Mouse (Mus musculus): Measurements from ENCODE around the gene Kcna1.

The Kcna1 gene

GRCm38 (mm10) chr6:126646381-126646780, at the start of gene Kcna1:
Gene Kcna1 (minus strand): TSS chr6:126646384.
- DNase-seq (ENCODE audit: low spot score in 2 of 2) = no peak

DNA sequence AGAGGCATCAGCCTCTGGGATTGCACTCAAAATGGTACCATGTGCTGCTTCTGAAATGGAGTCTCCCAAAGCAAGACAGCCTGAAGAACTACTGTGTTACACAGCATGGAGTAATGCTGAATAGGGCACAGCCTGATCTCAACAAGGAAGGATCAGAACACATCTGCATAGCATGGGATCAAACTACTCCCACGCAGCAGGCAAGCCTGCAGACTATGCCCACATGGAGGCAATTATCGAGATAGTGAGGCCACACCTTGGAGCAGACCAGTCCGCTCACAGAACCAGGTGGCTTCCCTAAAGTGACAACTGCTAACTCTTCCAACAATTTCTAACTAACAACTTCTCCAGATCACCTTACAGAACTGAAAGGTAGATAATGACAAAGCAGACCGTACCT, 40.9 kb upstream of the Kcna1 start:
- no peak for DNase-seq (ENCODE audit: low spot score in 2 of 2)

- no peak for DNase-seq (ENCODE audit: low spot score in 2 of 2)
Observed at GRCm38 (mm10) chr6:126685135-126685534, 39.0 kb upstream of the Kcna1 start.

GRCm38 (mm10) chr6:126678961-126679360, 32.8 kb upstream of the Kcna1 start:
- no peak for DNase-seq (ENCODE audit: low spot score in 2 of 2)

- DNase-seq (ENCODE audit: low spot score in 2 of 2) = no peak
Observed at GRCm38 (mm10) chr6:126667001-126667400, 20.8 kb upstream of the Kcna1 start.

DNA sequence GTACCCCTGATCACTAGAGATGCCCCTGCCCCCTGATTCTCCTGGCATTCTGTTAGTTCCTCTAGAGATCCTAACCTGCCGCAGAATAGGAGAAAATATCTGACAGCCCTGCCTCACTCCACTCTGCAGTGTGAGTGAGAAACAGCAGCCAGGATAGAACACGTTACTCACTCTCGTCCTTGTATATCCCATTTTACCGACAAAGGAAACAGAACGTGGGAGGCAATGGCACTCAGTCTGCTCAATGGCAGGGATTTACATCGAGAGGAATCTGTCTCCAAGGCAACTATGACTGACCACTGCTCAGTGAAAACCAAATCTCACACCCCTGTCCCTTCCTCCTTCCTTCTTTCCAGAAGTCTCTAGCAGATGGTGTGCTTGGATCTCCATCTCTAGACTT, 19.9 kb upstream of the Kcna1 start:
- DNase-seq (ENCODE audit: low spot score in 2 of 2) = no peak

DNA sequence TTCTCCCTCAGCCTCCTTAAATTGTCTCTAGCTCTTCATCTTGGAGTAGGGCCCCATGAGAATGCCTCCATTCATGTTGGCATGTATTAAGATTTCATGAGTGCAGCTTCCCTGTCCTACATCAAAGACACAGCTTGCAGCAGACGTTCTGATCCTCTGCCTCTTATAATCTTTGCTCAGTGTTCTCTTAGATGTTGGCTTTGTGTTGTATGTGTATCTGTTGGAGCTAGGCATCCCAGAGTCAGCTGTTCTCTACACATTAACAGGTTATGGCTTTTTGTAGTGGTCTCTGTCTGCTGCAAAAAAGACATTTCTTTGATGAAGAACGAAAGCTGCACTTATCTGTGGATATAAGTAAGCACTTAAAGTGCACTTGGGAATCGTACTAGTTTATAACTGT, 18.4 kb upstream of the Kcna1 start:
- no peak for DNase-seq (ENCODE audit: low spot score in 2 of 2)

GRCm38 (mm10) chr6:126657646-126658394, 11.6 kb upstream of the Kcna1 start:
- DNase-seq (ENCODE audit: low spot score in 2 of 2) = no peak

- DNase-seq (ENCODE audit: low spot score in 2 of 2) = no peak
Observed at GRCm38 (mm10) chr6:126653561-126653960, 7.4 kb upstream of the Kcna1 start.

GRCm38 (mm10) chr6:126645644-126646358, 383 bp downstream of the Kcna1 start:
- DNase-seq (ENCODE audit: low spot score in 2 of 2) = no peak

GRCm38 (mm10) chr6:126645044-126645541, 1.1 kb downstream of the Kcna1 start:
- DNase-seq (ENCODE audit: low spot score in 2 of 2) = no peak

DNA sequence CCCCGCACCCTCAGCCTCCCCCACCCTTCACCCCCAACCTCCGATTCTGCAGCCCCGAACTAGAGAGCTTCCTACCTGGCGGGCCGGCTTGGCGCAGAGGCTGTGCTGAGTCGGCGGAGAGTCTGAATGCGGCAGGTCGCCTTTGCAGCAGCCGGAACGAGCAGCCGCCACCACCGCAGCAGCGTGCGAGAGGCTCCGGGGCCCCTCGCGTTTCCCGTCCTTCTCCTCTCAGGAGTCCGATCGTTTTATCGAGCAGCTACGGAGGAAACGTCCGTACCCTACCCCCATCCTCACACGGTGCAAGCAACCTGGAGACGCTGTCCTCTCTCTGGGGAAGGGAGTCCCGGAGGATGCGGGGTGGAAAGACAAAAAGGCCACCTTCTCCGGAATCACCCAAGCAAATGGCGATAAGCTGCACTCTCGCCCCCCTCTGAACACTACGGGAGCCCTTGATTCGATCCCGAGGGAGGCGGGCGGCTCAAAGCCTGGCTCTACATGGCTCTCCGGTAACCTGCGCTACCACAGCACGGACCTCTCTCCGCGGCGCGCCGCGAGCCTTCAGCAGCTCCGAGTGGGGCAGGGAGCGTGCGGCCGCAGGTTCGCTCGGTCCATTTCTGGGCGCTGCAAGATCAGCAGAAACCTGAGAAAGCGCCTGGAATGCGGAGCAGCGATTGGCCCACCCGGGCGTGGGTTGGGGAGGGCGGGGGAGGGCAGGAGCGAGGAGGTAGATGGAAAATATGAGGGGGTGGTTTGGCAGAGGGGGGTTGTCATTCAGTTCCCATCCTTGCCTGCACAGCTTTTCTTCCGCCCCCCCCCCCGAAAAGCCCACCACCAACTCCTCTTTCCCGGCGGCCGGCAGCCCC, 1.8 kb downstream of the Kcna1 start:
- no peak for DNase-seq (ENCODE audit: low spot score in 2 of 2)

DNA sequence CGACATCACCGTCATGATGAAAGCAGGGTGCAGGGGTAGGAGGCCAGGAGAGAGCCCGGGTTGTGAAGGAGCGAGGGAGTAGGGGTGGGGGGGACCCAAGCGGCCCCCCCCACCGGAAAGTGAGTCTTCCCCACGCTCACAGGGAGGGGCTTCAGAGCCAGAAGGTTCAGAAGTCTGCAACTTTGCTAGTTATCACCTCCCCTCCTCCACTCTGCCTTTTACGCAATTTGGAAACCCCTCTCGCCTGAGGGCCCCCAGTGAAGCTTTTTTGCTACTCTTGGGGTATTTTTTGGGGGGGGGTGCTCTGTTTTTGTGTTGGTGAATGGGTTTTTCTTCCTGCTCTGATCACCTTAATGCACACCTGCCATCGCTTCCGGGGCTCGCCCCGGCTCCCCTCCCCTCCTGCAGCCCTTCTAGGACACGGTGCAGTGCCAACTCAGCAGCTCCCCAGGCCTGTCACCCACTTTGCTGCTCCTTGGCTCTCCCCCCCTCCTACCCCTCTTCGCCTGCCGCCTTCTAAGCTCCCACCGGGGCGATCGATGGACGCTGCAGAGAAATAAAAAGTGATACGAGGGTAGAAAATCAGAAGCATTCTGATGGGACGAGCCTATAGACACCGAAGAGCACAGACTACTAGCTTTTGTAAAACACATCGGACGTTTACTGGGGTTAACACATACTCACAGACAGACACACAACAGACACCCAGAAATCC, 2.7 kb downstream of the Kcna1 start:
- no peak for DNase-seq (ENCODE audit: low spot score in 2 of 2)

DNA sequence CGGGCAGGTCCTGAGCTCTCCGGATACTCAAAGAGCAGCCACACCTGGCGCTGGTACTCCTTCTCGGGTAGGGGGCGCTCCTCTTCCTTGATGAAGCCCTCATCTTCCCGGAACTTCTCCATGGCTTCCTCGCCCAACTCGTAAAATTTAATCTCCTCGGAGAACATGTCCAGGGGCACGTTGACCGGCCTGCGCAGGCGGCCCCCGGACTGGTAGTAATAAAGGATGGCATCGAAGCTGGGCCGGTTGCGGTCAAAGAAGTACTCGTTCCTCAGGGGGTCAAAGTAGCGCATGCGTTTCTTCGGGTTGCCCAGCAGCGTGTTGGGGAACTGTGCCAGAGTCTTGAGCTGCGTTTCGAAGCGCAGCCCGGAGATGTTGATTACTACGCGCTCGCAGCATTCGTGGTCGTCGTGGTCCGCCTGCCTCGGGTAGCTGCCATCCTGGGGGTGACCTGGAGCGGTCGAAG, 3.3 kb downstream of the Kcna1 start:
- no peak for DNase-seq (ENCODE audit: low spot score in 2 of 2)

GRCm38 (mm10) chr6:126628451-126628850, 17.7 kb downstream of the Kcna1 start:
- no peak for DNase-seq (ENCODE audit: low spot score in 2 of 2)

- no peak for DNase-seq (ENCODE audit: low spot score in 2 of 2)
Observed at GRCm38 (mm10) chr6:126618455-126618854, 27.7 kb downstream of the Kcna1 start.

- no peak for DNase-seq (ENCODE audit: low spot score in 2 of 2)
Observed at GRCm38 (mm10) chr6:126610746-126611145, 35.4 kb downstream of the Kcna1 start.

GRCm38 (mm10) chr6:126609193-126609947, 36.8 kb downstream of the Kcna1 start:
- no peak for DNase-seq (ENCODE audit: low spot score in 2 of 2)

- no peak for DNase-seq (ENCODE audit: low spot score in 2 of 2)
Observed at GRCm38 (mm10) chr6:126601843-126602326, 44.3 kb downstream of the Kcna1 start.

DNA sequence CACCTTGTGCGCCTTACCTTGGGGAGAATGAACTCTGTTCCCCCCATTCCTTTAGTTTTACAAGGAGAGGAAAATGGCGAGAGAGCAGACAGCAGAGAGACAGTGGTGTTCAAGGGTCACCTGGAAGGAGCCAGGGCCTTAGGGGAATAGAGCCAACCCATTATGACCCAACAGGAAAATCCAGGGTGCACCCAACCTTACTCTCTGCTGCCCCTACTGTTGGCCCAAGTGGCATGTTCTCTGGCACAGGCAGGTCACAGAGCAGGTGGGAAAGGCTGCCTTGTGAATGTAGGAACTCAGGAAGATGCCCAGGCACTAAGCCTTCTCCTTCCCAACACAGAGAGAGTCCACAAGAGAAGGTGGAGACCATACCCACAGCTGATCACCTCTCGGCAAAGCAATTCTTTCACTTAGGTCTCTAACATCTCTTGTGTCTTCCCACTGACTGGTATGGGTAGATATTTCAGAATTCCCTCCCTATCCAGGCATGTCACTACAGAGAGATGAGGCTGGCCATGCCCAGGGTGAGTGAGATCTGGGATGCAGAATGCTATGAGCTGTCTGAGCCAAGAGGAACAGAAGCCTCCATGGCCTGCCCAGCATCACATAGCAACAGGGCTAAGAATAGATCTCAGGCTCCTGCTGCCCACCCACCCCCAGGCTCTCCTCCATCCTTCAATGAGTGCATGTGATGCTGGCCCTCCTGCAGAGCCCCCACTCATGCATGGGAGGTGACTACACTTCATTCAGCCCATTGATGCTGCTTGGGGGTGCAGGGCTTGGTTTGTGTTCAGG, 46.8 kb downstream of the Kcna1 start:
- DNase-seq (ENCODE audit: low spot score in 2 of 2) = no peak

Data from spleen, postnatal 14 days (tissue).